Mouse (Mus musculus) CD4-positive helper T cell, adult 2 months (primary cell): ENCODE results near the gene Mb.
"Not testable (repeated sequence)": the region's sequence is repeated elsewhere in the genome, so short reads cannot be mapped to it uniquely, and the experiment has no call there.

ENCODE experiments used
- DNase-seq: peaks from one replicate; pipeline ENCODE4 v3.0.0-alpha.2; 2012; ENCODE audit warnings: low read depth, missing footprints, low spot score

The Mb gene

GRCm38 (mm10) chr15:77065259-77065852, 14.9 kb upstream of the Mb start:
- DNase-seq, result no peak

GRCm38 (mm10) chr15:77062746-77063145, 12.3 kb upstream of the Mb start:
- no peak for DNase-seq

GRCm38 (mm10) chr15:77059416-77059815, 8.9 kb upstream of the Mb start:
- not testable (repeated sequence) for DNase-seq

- no peak for DNase-seq
These were observed 8.1 kb upstream of the Mb start for GRCm38 (mm10) chr15:77058566-77058965.

GRCm38 (mm10) chr15:77056791-77057051, 6.3 kb upstream of the Mb start:
- no peak for DNase-seq

GRCm38 (mm10) chr15:77056001-77056790, 5.7 kb upstream of the Mb start:
- DNase-seq, result no peak

- no peak for DNase-seq
These were observed 4.2 kb upstream of the Mb start for GRCm38 (mm10) chr15:77054611-77055175.

- no peak for DNase-seq
These were observed 2.6 kb upstream of the Mb start for GRCm38 (mm10) chr15:77053021-77053420.

- DNase-seq, result no peak
These were observed 1.7 kb upstream of the Mb start for GRCm38 (mm10) chr15:77052176-77052575.

- no peak for DNase-seq
These were observed 4.9 kb downstream of the Mb start for GRCm38 (mm10) chr15:77045609-77046008.

GRCm38 (mm10) chr15:77044597-77045320, 5.7 kb downstream of the Mb start, which contains the start of gene Apol6:
TSS of gene Apol6 (plus strand) at chr15:77044729.
- DNase-seq, result no peak

- DNase-seq, result no peak
These were observed 9.7 kb downstream of the Mb start for GRCm38 (mm10) chr15:77040784-77041183.

- DNase-seq, result no peak
These were observed 11.2 kb downstream of the Mb start for GRCm38 (mm10) chr15:77039211-77039700.

- no peak for DNase-seq
These were observed 12.9 kb downstream of the Mb start for GRCm38 (mm10) chr15:77037278-77038161.

- DNase-seq, result no peak
These were observed 13.5 kb downstream of the Mb start for GRCm38 (mm10) chr15:77036989-77037277.

GRCm38 (mm10) chr15:77036320-77036988, 14.0 kb downstream of the Mb start:
- DNase-seq, result no peak

GRCm38 (mm10) chr15:77035643-77036042, 14.8 kb downstream of the Mb start:
- no peak for DNase-seq

- no peak for DNase-seq
These were observed 15.9 kb downstream of the Mb start for GRCm38 (mm10) chr15:77034526-77034925.

GRCm38 (mm10) chr15:77031271-77031670, 19.2 kb downstream of the Mb start:
- no peak for DNase-seq

GRCm38 (mm10) chr15:77029331-77029991, 21.0 kb downstream of the Mb start:
- DNase-seq, result peak; percentile 25
